Mouse (Mus musculus) erythroblast, embryonic 14.5 days (primary cell): ENCODE measurements around the gene Pip4k2a. TPM values are rescaled to one million over a fixed set of nuclear protein-coding genes. Genes with fewer than 3 reads are reported as not detected.
"Not testable (repeated sequence)": the region's sequence is repeated elsewhere in the genome, so short reads cannot be mapped to it uniquely, and the experiment has no call there.

Experiments used
- H3K27me3 ChIP-seq: 2 replicates; pipeline ENCODE4 v1.6.1; 2012; ENCODE audit warnings: inconsistent platforms; ENCODE audit not compliant: control insufficient read depth
- H3K36me3 ChIP-seq: 2 replicates; pipeline ENCODE4 v1.6.1; 2012; ENCODE audit warnings: mild to moderate bottlenecking, inconsistent platforms; ENCODE audit not compliant: control insufficient read depth
- H3K4me1 ChIP-seq: 2 replicates; pipeline ENCODE4 v1.6.1; 2012; ENCODE audit warnings: inconsistent platforms; ENCODE audit not compliant: control insufficient read depth
- H3K4me3 ChIP-seq: replicated peaks from 2 replicates; pipeline ENCODE3; 2012; ENCODE audit warnings: moderate library complexity, mild to moderate bottlenecking, inconsistent platforms
- H3K9me3 ChIP-seq: 2 replicates; pipeline ENCODE4 v1.6.1; 2012; ENCODE audit warnings: low read length, inconsistent platforms, mixed read lengths; ENCODE audit not compliant: control insufficient read depth
- GATA1 ChIP-seq: IDR thresholded peaks from 2 replicates; pipeline ENCODE4 v1.6.1; 2012; ENCODE audit warnings: low read length, inconsistent platforms, mixed read lengths
- TAL1 ChIP-seq: IDR thresholded peaks from 3 replicates; pipeline ENCODE4 v1.6.1; 2012; ENCODE audit warnings: low read length, inconsistent platforms, mixed read lengths
- polyA plus RNA-seq: library from polyadenylated mRNA; stranded (reverse); fragments of >175 nt; gene quantifications from 2 replicates; pipeline ENCODE4 v1.2.3, GENCODE M21; 2012

Gene Pip4k2a
- 3.8 and 6.1 TPM in 2 replicates for polyA plus RNA-seq

DNA sequence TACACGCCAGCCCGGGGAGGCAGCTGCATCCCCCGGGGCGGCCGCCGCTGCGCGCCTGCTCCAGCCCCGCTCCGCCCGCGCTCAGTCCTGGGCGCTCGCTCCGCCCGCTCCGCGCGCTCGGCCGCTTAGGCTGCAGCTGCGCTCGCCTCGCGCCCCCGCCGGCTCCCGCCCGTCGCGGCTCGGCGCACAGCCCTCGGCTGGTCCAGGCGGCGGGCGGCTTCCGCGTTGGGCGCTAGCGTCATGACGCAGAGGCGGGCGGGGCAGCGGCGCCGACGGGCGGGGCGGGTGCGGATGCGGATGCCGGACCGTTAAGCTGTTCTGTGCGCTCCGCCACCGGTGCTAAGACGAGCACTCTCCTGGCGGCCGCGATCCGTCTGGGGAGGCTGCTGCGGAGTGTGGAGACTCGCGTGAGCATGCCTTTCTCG lies at the start of gene Pip4k2a, which contains the start of gene 4930426L09Rik:
Gene Pip4k2a (minus strand): TSS at position 73 of the 425 bp plus-strand sequence.
Gene 4930426L09Rik (plus strand): TSS at position 290 of the 425 bp plus-strand sequence.
- H3K4me1 ChIP-seq: peaks cover 59% of the 10 kb centered on the region
- TF ChIP-seq TAL1 (no peak), GATA1 (no peak)
- peak within 1 kb of the TSS; percentile 79 for H3K4me3 ChIP-seq
- peaks cover 4% of the 10 kb centered on the region; the same call in 1 of the 2 replicates for H3K27me3 ChIP-seq
- H3K36me3 ChIP-seq: peaks cover 2% of the 10 kb centered on the region; the same call in 1 of the 2 replicates
- H3K9me3 ChIP-seq: no peaks in the 10 kb centered on the region

- Histone ChIP-seq H3K27me3 (peaks cover 2% of the 10 kb centered on the region; the same call in 1 of the 2 replicates), H3K36me3 (no peaks in the 10 kb centered on the region), H3K9me3 (no peaks in the 10 kb centered on the region), H3K4me1 (no peaks in the 10 kb centered on the region), H3K4me3 (no peak overlapping the region)
- no peak for TF ChIP-seq GATA1
- no peak for TF ChIP-seq TAL1
Observed at GRCm38 (mm10) chr2:19037907-19038570, 40.1 kb upstream of the Pip4k2a start.

DNA sequence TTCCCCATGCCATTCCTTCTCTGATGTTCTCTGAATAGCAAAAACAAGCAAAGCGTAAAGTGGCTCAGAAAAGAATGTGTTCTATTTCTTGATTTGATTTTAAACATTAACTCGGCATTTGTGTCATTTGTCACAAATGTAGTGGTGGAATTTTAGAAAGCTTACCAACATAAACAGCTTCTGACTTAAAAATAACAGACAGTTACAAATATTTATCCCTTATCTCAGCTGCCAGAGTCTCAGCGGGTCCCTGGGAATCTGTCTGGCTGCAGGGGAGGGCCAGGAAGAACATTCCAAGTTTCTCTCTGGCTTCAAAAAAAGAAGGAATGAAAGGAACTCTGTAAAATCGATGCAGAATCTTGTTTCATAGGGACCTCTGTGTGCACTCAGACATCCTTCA lies 39.5 kb upstream of the Pip4k2a start:
- H3K9me3 ChIP-seq: no peaks in the 10 kb centered on the region
- TF ChIP-seq GATA1: no peak
- no peaks in the 10 kb centered on the region for H3K36me3 ChIP-seq
- peaks cover 2% of the 10 kb centered on the region; the same call in 1 of the 2 replicates for H3K27me3 ChIP-seq
- no peaks in the 10 kb centered on the region for H3K4me1 ChIP-seq
- no peak overlapping the region for H3K4me3 ChIP-seq

DNA sequence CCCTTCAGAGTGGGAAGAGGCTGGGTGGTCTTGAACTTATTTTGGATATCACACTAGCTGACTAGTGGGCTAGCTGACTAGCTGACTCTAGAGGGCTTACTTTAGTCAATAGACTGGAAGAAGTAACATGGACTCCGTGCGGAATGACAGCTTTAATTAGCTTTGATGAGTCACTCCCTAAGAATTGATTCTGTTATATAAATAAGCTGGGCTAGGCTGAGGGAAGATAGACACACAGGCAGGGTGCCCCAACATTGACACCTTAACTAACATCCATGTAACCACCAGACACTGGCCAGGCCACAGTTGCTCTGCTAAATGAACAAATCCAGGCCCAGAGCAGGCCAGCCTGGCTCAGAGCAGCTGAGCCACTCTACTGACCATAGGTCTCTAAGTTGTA lies 26.9 kb upstream of the Pip4k2a start:
- H3K9me3 ChIP-seq: no peaks in the 10 kb centered on the region
- H3K4me1 ChIP-seq: peaks cover 2% of the 10 kb centered on the region; the same call in 1 of the 2 replicates
- no peaks in the 10 kb centered on the region for H3K27me3 ChIP-seq
- no peak overlapping the region for H3K4me3 ChIP-seq
- no peaks in the 10 kb centered on the region for H3K36me3 ChIP-seq
- TF ChIP-seq GATA1: no peak
- no peak for TF ChIP-seq TAL1

DNA sequence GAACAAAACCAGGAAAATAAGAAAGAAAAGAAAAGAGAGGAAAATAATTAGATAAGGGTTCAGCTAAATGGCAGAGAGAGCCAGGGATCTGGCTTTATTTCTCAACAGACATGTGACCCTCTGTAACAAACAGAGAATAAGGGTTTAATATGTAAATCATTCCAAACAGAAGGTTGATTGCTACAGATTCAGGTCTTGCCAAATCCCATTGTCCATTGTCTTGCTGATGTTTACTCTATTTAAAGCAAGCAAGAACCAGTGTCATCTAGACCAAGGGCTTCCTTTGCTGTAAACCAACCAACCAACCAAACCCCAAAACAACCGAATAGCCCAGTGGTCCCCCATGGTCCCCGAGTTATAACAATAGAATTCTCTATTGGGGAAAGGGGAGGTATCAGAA lies 20.1 kb upstream of the Pip4k2a start:
- TF ChIP-seq GATA1 (no peak), TAL1 (no peak)
- H3K9me3 ChIP-seq: no peaks in the 10 kb centered on the region
- H3K36me3 ChIP-seq: peaks cover 7% of the 10 kb centered on the region
- H3K4me1 ChIP-seq: peaks cover 24% of the 10 kb centered on the region
- no peak overlapping the region for H3K4me3 ChIP-seq
- H3K27me3 ChIP-seq: no peaks in the 10 kb centered on the region

- peaks cover 7% of the 10 kb centered on the region for H3K36me3 ChIP-seq
- H3K9me3 ChIP-seq: no peaks in the 10 kb centered on the region
- no peaks in the 10 kb centered on the region for H3K27me3 ChIP-seq
- no peak overlapping the region for H3K4me3 ChIP-seq
- TF ChIP-seq TAL1 (no peak), GATA1 (no peak)
- peaks cover 33% of the 10 kb centered on the region for H3K4me1 ChIP-seq
Observed at GRCm38 (mm10) chr2:19016839-19017238, 18.9 kb upstream of the Pip4k2a start.

DNA sequence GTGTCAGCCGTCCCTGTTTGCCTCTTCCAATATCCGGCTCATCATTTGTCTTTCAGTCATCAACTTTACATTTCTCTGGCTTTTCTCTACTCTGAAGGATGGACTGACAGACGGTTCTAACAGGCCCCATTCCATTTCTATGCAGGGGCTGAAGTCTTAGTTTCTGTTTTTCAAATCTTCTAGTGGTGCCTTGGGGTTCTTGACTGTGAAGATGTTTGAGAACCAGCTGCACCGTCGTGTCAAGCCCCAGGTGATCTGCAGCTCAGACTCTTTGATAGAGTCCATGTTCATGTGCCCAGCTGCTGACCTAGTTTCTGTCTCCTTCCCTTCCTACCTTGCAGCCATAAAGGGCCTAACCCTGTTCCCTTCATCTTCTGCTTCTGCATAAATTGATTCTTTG lies 18.4 kb upstream of the Pip4k2a start:
- Histone ChIP-seq H3K4me3 (no peak overlapping the region), H3K36me3 (peaks cover 7% of the 10 kb centered on the region), H3K4me1 (peaks cover 36% of the 10 kb centered on the region), H3K9me3 (no peaks in the 10 kb centered on the region), H3K27me3 (no peaks in the 10 kb centered on the region)
- TF ChIP-seq TAL1 (no peak), GATA1 (no peak)

GRCm38 (mm10) chr2:19011443-19011842 lies 13.5 kb upstream of the Pip4k2a start:
- Histone ChIP-seq H3K36me3 (peaks cover 7% of the 10 kb centered on the region), H3K4me3 (peak overlapping the region; percentile 60), H3K27me3 (no peaks in the 10 kb centered on the region; the same call in none of the 2 replicates), H3K9me3 (no peaks in the 10 kb centered on the region), H3K4me1 (peaks cover 56% of the 10 kb centered on the region)
- TF ChIP-seq GATA1 (peak; percentile 87), TAL1 (peak; percentile 88)

- Histone ChIP-seq H3K4me3 (peak overlapping the region; percentile 36), H3K4me1 (peaks cover 53% of the 10 kb centered on the region)
- H3K9me3 ChIP-seq: not testable (repeated sequence)
Observed at GRCm38 (mm10) chr2:19010541-19010940, 12.6 kb upstream of the Pip4k2a start.

GRCm38 (mm10) chr2:19007580-19007979 lies 9.7 kb upstream of the Pip4k2a start:
- H3K4me1 ChIP-seq: peaks cover 45% of the 10 kb centered on the region
- no peaks in the 10 kb centered on the region for H3K36me3 ChIP-seq
- H3K9me3 ChIP-seq: no peaks in the 10 kb centered on the region
- TF ChIP-seq TAL1 (no peak), GATA1 (no peak)
- no peak overlapping the region for H3K4me3 ChIP-seq
- peaks cover 5% of the 10 kb centered on the region for H3K27me3 ChIP-seq

More at GRCm38 (mm10) chr2:19010541-19010940, 12.6 kb upstream of the Pip4k2a start:
- not testable (repeated sequence) for H3K27me3 ChIP-seq, H3K36me3 ChIP-seq
